Mouse (Mus musculus) thymus, adult 2 months (tissue): ENCODE data around the gene Gm49510.

ENCODE experiments used
- CTCF ChIP-seq: fragments of 200-500 bp; IDR thresholded peaks from 2 replicates; pipeline ENCODE4 v1.5.1; 2012; ENCODE audit warnings: mild to moderate bottlenecking, control low read depth, low read length, moderate library complexity, borderline replicate concordance; ENCODE audit not compliant: control insufficient read depth, poor library complexity, insufficient read depth; ENCODE audit errors: extremely low read depth
- POLR2A ChIP-seq: fragments of 200-500 bp; IDR thresholded peaks from 2 replicates; pipeline ENCODE4 v1.6.1; 2012; ENCODE audit warnings: mild to moderate bottlenecking, low read length, control low read depth, moderate library complexity; ENCODE audit not compliant: control insufficient read depth, poor library complexity, insufficient read depth; ENCODE audit errors: extremely low read depth

- TF ChIP-seq CTCF: no peak
- no peak for TF ChIP-seq POLR2A
These were observed 25.7 kb downstream of the Gm49510 start for GRCm38 (mm10) chr15:78925129-78925528.
